Mouse (Mus musculus) ES-Bruce4 (cell line): ENCODE results near the gene Myo5c. TPM values are rescaled to one million over a fixed set of nuclear protein-coding genes. Genes with fewer than 3 reads are reported as not detected.

Source experiments
- H3K27ac ChIP-seq: 2 replicates; pipeline ENCODE4 v1.5.1; 2012; ENCODE audit warnings: low read length, inconsistent platforms; ENCODE audit not compliant: insufficient read depth
- H3K27me3 ChIP-seq: 2 replicates; pipeline ENCODE4 v1.6.1; 2012; ENCODE audit warnings: mild to moderate bottlenecking, low read length, inconsistent platforms; ENCODE audit not compliant: control insufficient read depth, poor library complexity, insufficient read depth, severe bottlenecking
- H3K36me3 ChIP-seq: 2 replicates; pipeline ENCODE4 v1.6.1; 2012; ENCODE audit warnings: inconsistent platforms, mild to moderate bottlenecking, low read length, moderate library complexity; ENCODE audit not compliant: control insufficient read depth, poor library complexity, insufficient read depth, severe bottlenecking
- H3K4me1 ChIP-seq: one replicate; pipeline ENCODE4 v1.8.1; 2011; ENCODE audit warnings: low read length; ENCODE audit not compliant: control insufficient read depth, insufficient read depth
- H3K4me3 ChIP-seq: 2 replicates; pipeline ENCODE4 v1.5.1; 2011; ENCODE audit warnings: low read depth, mild to moderate bottlenecking, low read length
- H3K9ac ChIP-seq: 2 replicates; pipeline ENCODE4 v1.6.1; 2012; ENCODE audit warnings: low read depth, mild to moderate bottlenecking, inconsistent platforms; ENCODE audit not compliant: poor library complexity, severe bottlenecking
- H3K9me3 ChIP-seq: replicated peaks from 2 replicates; pipeline ENCODE4 v1.6.1; 2012; ENCODE audit warnings: mild to moderate bottlenecking, low read length, inconsistent platforms; ENCODE audit not compliant: control insufficient read depth, poor library complexity, insufficient read depth, severe bottlenecking
- CTCF ChIP-seq: IDR thresholded peaks from one replicate; pipeline ENCODE4 v1.8.1; 2011; ENCODE audit warnings: low read depth, low read length
- EP300 ChIP-seq: IDR thresholded peaks from 2 replicates; pipeline ENCODE4 v1.6.1; 2011; ENCODE audit warnings: low read depth, low read length; ENCODE audit not compliant: insufficient read depth
- POLR2A ChIP-seq: IDR thresholded peaks from one replicate; pipeline ENCODE4 v1.8.1; 2011; ENCODE audit warnings: low read length; ENCODE audit not compliant: insufficient read depth
- polyA plus RNA-seq: library from polyadenylated mRNA; stranded (reverse); fragments of >200 nt; gene quantifications from 2 replicates; pipeline ENCODE4 v1.2.4, GENCODE M21; 2011; ENCODE audit warnings: low read depth; ENCODE audit not compliant: missing spikeins, insufficient read depth, insufficient read length

The Myo5c gene
- polyA plus RNA-seq, 1 experiment = 8.8 TPM

DNA sequence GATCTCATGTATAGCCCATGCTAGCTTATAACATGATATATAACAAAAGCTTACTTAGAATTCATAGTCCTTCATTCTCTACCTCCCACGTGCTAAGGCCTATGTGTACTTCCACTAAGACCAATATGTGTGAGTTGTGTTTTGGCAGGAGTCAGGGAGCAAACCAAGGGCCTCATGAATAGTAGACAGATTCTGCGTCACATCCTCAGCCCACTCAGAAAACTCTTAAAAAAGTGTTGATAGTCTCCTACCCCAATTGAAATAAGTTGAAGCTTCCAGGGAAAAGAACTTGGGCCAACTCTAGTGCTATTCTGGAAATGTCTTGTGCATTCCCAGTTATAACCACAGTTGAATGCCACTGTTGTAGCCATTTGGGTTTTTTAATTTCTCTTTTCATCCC lies 29.8 kb upstream of the Myo5c start:
- no peak overlapping the region for H3K4me3 ChIP-seq
- TF ChIP-seq POLR2A (no peak), CTCF (no peak), EP300 (no peak)
- H3K27me3 ChIP-seq = no peaks in the 10 kb centered on the region
- no peak overlapping the region for H3K27ac ChIP-seq
- H3K9me3 ChIP-seq = no peaks in the 10 kb centered on the region
- no peaks in the 10 kb centered on the region for H3K4me1 ChIP-seq
- H3K36me3 ChIP-seq = peaks cover 5% of the 10 kb centered on the region; the same call in 1 of the 2 replicates
- no peak overlapping the region for H3K9ac ChIP-seq

DNA sequence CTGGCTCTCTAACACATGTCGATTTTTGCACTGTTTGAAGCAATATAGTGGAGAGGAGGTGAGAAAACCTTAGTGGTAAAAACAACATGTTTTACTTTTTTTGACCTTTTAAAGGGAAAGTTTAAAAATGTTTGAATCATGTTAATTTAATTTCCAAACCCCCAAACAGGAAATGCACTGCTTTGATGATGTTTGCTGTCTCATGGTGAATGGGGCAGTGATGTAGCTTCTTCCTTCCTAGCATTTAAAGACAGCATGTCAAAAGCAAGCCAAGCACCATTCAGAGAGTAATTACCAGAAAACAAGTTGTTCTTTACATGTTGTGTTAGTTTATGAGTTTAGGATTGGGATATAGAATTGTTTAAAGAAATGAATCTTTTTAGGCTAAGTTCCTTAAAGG lies 22.6 kb upstream of the Myo5c start:
- H3K4me3 ChIP-seq = no peak overlapping the region
- H3K36me3 ChIP-seq = 0 out of 2 replicates have a peak, but pooled peaks cover 2% of the 10 kb centered on the region
- H3K27me3 ChIP-seq = no peaks in the 10 kb centered on the region
- H3K9ac ChIP-seq = no peak overlapping the region
- TF ChIP-seq EP300 (no peak), CTCF (no peak), POLR2A (no peak)
- H3K4me1 ChIP-seq = no peaks in the 10 kb centered on the region
- H3K27ac ChIP-seq = no peak overlapping the region
- no peaks in the 10 kb centered on the region for H3K9me3 ChIP-seq

GRCm38 (mm10) chr9:75210269-75210668 lies 21.6 kb upstream of the Myo5c start:
- Histone ChIP-seq H3K27me3 (no peaks in the 10 kb centered on the region), H3K9me3 (no peaks in the 10 kb centered on the region), H3K27ac (no peak overlapping the region), H3K4me1 (no peaks in the 10 kb centered on the region), H3K9ac (no peak overlapping the region), H3K4me3 (no peak overlapping the region), H3K36me3 (peaks cover 4% of the 10 kb centered on the region; the same call in 1 of the 2 replicates)
- TF ChIP-seq CTCF (no peak), POLR2A (no peak), EP300 (no peak)

GRCm38 (mm10) chr9:75214743-75215413 lies 16.9 kb upstream of the Myo5c start:
- no peak overlapping the region for H3K27ac ChIP-seq
- no peak overlapping the region for H3K4me3 ChIP-seq
- H3K9me3 ChIP-seq = no peaks in the 10 kb centered on the region
- H3K4me1 ChIP-seq = no peaks in the 10 kb centered on the region
- H3K36me3 ChIP-seq = peaks cover 4% of the 10 kb centered on the region; the same call in 1 of the 2 replicates
- H3K9ac ChIP-seq = no peak overlapping the region
- no peaks in the 10 kb centered on the region for H3K27me3 ChIP-seq
- TF ChIP-seq POLR2A = no peak
- no peak for TF ChIP-seq CTCF
- TF ChIP-seq EP300 = no peak

DNA sequence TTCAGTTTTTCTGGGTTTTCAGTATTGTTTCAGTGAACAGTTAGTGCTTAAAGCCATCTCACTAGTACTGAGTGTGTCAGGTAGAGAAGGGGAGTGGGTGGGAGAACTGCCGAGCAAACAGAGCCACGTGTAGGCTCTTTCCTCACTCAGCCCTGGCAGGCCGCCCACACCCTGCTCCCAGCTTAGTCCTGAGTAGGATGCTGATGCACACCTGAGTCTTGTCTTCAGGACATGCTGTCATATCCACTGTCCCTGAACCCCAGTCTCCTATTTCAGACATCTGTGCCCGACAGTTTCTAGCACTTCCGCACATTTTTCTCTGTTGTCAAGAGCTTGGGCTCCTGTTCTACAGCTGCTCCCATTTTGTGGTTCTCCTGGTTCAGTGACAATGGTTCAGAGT lies 11.9 kb upstream of the Myo5c start:
- H3K9me3 ChIP-seq = no peaks in the 10 kb centered on the region
- no peak overlapping the region for H3K4me3 ChIP-seq
- H3K27me3 ChIP-seq = no peaks in the 10 kb centered on the region
- no peaks in the 10 kb centered on the region for H3K4me1 ChIP-seq
- TF ChIP-seq POLR2A (no peak), EP300 (no peak), CTCF (no peak)
- no peak overlapping the region for H3K9ac ChIP-seq
- no peak overlapping the region for H3K27ac ChIP-seq
- H3K36me3 ChIP-seq = peaks cover 1% of the 10 kb centered on the region; the same call in 1 of the 2 replicates
